Mouse (Mus musculus) large intestine, adult 2 months (tissue): ENCODE data around the gene Phkb. TPM values are rescaled to one million over a fixed set of nuclear protein-coding genes. Genes with fewer than 3 reads are reported as not detected.

Experiments used
- DNase-seq: peaks from one replicate; pipeline ENCODE4 v3.0.0-alpha.2; 2012; ENCODE audit warnings: low read depth, low spot score
- WGBS: fragments of 180-500 bp; shearing (Covaris S2); methylation state at CpG from one replicate; pipeline ENCODE4 v1.1.7; 2018; 5-methylcytosine and 5-hydroxymethylcytosine counted together
- polyA plus RNA-seq: library from polyadenylated mRNA; depleted of rRNA; stranded (reverse); fragments of >200 nt; gene quantifications from 2 replicates; pipeline ENCODE4 v1.2.3, GENCODE M21; 2012

Gene Phkb
- polyA plus RNA-seq, 1 experiment, result 3.9 TPM

- WGBS, result 83% methylated on average over 5 of the region's 5 CpGs
- DNase-seq, result no peak
Observed at GRCm38 (mm10) chr8:85936148-85936547, 95.4 kb downstream of the Phkb start.

DNA sequence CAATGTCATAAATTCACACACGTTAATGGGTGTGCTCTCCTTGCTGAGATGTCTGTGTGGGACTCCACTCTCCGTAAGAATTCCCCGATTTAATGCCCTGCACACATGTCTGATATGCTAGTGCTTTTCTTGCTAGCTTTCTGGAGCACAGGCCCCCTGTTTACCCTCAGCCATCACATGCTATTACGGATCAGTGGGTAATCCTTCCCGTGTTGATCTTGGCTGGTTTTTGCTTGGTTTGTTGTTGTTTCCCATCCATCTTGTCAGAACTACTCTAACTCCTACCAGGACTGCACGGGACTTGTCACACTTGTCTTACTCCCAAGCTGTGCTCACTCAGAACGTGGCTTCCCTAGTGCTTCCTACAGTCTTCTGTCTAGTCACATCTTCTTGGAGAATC, 96.6 kb downstream of the Phkb start:
- no peak for DNase-seq
- WGBS, result 86% methylated on average over 7 of the region's 7 CpGs

GRCm38 (mm10) chr8:85944820-85945219, 104.1 kb downstream of the Phkb start:
- DNase-seq, result no peak
- WGBS, result 95% methylated on average over 5 of the region's 5 CpGs

- 85% methylated on average over 2 of the region's 2 CpGs for WGBS
- no peak for DNase-seq
Observed at GRCm38 (mm10) chr8:85958391-85958790, 117.6 kb downstream of the Phkb start.

- DNase-seq, result no peak
- WGBS, result 94% methylated on average over 4 of the region's 4 CpGs
Observed at GRCm38 (mm10) chr8:85959880-85960279, 119.1 kb downstream of the Phkb start.

DNA sequence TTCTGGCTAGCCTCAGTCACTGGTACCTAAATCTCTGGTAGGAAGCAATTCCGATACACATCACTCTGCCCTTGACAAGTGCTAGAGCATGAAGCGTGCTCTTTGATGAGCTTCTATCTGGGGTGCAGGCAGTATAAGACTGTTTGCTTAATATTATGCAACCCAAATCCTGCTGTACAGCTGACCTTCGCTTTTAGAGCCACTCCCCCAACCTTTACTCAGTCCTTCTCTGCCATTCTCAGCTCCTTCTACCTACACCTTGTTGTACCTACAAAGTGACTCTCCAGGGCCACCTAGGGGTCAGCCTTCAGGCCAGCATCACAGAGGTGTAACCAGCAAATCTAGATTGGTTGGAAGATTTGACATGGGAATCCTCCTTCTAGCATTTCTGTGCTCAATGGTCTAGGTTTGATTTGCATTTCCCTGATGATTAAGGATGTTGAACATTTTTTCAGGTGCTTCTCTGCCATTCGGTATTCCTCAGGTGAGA, 136.9 kb downstream of the Phkb start:
- no peak for DNase-seq
- WGBS, result 88% methylated on average over 4 of the region's 4 CpGs

- WGBS, result 92% methylated on average over 1 of the region's 1 CpGs
Observed at GRCm38 (mm10) chr8:85992911-85993310, 152.2 kb downstream of the Phkb start.

DNA sequence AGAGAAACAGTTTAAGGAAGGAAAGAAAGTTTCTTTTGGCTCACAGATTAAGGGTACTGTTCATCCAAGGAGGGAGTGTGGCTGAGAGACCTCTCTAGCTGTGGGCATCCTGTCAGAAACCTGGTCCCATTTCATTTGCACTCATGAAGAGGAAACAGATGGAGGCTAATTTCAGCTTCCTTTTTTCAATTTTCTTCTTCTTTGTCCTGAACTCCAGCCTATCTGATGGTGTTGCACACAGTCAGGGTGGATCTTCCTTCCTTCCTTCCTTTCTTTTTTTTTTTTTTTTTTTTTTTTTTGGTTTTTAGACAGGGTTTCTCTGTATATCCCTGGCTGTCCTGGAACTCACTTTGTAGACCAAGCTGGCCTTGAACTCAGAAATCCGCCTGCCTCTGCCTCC, 152.9 kb downstream of the Phkb start:
- 97% methylated on average over 1 of the region's 1 CpGs for WGBS
- no peak for DNase-seq

More at GRCm38 (mm10) chr8:85992911-85993310, 152.2 kb downstream of the Phkb start:
- no peak for DNase-seq

DNA sequence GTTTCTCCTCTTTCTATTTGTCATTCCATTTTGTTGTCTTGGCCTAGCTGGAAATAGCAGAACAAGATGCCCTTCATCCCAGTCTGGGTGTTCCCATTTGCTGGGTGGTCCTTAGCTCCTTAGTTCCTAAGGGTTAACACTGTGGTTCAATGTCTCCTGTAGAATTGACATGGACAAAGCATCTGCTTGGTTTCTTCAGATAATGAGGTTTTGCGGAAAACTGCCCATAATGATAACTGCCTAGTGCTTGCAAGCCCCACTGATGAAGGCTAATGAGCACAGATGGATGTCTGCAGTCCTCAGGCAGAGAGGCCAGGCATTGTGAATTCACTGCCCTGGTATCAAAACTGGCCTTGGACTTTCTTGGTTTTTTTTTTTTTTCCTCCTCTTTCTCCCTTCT, 155.2 kb downstream of the Phkb start:
- DNase-seq, result no peak
- WGBS, result 95% methylated on average over 1 of the region's 1 CpGs

DNA sequence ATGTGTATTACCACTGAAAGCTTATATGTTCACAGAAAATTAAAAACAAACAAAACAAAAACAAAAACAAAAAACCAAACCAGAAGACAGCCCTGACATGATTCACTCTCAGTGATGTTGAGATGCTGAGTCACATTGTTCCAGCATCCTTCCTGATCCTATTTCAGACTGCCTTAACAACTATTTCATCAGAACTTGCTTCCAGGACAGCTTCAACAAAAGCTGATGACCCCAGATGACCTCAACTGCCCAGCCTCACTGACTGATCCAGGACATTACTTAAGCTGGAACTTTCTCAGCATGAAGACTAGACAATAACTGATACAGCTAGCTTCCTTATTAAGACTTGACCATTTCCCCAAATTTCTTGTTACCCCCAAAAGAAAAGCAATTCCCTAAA, 165.7 kb downstream of the Phkb start:
- DNase-seq, result no peak

DNA sequence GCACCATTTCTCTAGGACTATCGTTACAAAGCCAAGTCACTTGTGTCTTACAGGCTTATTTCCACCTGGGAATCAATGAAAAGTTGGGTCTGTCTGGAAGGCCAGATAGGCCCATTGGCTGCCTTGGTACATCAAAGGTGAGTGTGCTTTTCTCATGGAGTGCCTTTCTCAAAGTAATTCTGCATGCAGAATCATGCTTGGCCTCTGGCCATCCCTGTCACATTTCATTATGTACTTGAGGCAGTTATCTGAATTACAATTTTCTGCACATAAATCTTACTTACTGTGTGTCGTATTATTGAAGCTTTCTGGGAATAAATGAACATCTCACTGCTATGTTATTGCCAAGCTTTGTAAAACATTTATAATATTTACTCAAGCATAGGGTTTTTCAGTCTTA, 176.0 kb downstream of the Phkb start:
- 89% methylated on average over 2 of the region's 2 CpGs for WGBS
- no peak for DNase-seq

GRCm38 (mm10) chr8:86028646-86029312, 188.0 kb downstream of the Phkb start:
- no peak for DNase-seq
- 71% methylated on average over 6 of the region's 6 CpGs for WGBS

DNA sequence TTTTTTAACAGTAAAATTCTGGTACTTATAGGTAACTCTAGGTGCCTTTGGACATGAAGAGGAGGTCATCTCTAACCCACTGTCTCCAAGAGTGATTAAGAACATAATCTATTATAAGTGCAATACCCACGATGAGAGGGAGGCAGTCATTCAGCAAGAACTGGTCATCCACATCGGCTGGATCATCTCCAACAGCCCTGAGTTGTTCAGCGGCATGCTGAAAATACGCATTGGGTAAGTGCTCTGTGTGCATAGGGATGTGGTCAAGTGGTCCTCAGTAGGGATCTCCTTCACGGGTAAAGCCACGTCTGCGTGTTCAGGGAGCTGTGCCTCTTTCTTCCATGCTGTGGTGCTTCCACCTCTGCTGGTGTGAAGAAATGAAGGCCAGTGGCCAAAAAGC, 188.7 kb downstream of the Phkb start:
- WGBS, result 96% methylated on average over 7 of the region's 7 CpGs
- DNase-seq, result no peak

DNA sequence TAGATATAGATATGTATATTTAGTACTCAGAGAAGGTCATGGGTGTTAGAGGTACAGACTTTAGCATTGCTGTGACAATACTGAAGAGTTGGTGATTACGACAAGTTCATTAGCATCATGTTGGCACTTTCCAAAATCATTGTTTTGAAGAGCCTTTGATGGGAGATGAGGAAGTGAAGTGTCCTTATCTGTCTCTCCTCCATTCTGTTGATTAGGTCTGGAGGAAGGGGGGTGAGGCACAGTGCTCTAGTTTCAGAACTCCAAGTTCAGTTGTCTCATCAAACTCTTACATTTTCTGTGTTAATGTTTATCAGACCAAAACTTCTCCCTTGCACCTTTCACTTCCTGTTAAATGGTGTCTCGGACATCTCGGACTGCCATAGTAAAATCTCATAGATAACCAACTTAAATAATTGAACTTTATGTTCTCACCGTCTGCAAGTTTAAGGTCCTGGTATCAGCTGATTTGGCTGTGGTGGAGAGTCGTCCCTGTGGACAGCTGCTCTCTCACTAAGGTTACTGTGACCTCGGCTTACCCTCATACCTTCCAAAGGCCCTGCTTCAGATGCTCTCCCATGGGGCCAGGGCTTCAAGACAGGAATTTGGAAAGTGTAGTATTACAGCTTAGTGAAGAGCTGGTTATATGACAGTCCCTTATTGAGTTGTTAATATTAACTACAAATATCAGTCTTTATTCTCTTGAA, 194.1 kb downstream of the Phkb start:
- WGBS, result 79% methylated on average over 6 of the region's 6 CpGs
- DNase-seq, result no peak

DNA sequence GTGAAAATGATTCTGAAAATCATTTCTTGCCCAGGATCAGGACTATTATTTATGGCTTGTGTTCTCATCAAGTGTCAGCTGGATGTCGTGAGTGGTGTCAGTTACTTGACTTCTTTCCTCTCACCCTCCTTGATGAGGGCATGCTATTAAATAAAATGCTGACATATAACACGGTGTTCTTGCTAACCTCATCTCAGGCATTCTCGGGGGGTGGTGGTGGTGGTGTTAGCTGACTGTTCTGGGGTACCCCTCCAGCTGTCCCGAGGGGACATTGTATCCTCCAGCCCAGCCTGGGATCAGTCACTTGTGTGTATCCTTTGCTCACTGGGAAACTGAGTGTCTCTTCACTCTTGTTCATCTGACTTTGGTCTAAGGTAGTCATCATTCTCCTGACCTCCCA, 194.6 kb downstream of the Phkb start:
- WGBS, result 92% methylated on average over 4 of the region's 4 CpGs
- DNase-seq, result no peak

GRCm38 (mm10) chr8:86038462-86038861, 197.7 kb downstream of the Phkb start:
- no peak for DNase-seq
- 92% methylated on average over 3 of the region's 3 CpGs for WGBS

DNA sequence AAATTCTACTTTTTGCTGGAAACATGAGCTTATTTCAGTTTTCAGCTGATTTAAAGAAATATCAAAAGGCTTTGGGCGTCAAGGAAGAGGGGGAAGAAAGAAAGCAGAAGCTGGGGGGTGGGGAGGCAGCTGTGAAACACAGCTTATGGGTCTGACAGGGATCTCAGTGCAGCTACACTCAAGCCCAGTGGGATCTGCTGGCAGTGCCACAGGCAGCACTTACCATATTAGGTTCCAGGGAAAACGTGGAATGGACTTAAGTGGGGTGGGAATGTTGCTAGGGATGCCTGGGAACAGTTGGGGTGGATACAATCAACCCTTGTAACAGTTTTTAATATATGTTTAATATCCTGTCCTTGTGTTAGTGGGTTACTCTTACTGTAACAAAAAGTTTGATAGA, 201.3 kb downstream of the Phkb start:
- DNase-seq, result no peak
- WGBS, result 65% methylated on average over 2 of the region's 2 CpGs

- no peak for DNase-seq
- WGBS, result 86% methylated on average over 3 of the region's 3 CpGs
Observed at GRCm38 (mm10) chr8:86050882-86051281, 210.1 kb downstream of the Phkb start.

- no peak for DNase-seq
- WGBS, result 87% methylated on average over 4 of the region's 4 CpGs
Observed at GRCm38 (mm10) chr8:86052003-86052402, 211.2 kb downstream of the Phkb start.

- WGBS, result 93% methylated on average over 5 of the region's 5 CpGs
Observed at GRCm38 (mm10) chr8:86058618-86059017, 217.9 kb downstream of the Phkb start.

GRCm38 (mm10) chr8:86059130-86059529, 218.4 kb downstream of the Phkb start:
- DNase-seq, result no peak
- WGBS, result 63% methylated on average over 5 of the region's 5 CpGs

More at GRCm38 (mm10) chr8:86058618-86059017, 217.9 kb downstream of the Phkb start:
- no peak for DNase-seq
